Mouse (Mus musculus): Measurements from ENCODE around the gene D17H6S53E. TPM values are rescaled to one million over a fixed set of nuclear protein-coding genes. Genes with fewer than 3 reads are reported as not detected.

The D17H6S53E gene
- polyA plus RNA-seq, 1 experiment from 2014 or later: 14.4 TPM

DNA sequence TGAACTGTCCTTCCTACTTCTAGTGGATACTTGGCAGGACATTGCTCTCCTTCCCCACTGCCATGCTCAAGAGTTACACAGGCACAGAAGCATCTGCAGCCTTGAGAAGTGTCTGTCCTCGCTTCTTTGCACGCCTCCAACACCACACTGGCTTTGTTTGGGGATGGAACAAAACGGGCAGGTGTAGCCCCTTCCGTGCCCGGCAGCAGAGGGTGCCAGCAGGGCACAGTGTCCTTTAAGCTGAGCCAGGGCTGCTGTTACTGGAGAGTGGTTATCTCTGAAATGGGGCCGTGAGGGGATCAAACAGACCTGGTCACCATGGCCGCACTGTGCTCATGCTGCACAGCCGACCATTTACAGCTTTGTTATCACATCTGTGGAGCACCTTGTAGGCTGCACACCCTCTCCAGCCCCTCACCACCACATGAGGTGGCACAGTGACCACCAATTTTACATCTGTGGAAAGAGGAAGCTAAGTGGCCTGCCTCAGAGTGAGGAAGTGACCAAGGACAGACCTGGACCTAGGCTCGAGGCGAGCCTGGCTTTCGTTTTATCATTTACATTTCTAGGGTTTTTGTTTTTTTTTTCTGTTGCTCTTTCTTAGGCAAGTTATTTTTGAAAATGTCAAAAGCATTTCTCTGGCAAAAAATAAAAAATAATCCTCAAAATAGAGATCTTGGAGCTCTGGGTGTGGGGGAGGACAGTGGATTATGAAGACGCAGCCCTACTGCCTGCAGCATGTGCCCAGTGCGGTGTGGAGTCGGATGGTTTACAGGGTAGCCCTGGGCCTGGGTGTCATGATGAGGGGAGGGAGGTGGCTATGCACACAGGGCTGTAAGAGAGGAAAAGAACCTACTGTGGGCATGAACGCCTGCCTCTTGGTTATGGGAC, 31.5 kb upstream of the D17H6S53E start:
- H3K4me1 ChIP-seq (replicated peaks; ENCODE audit: control insufficient read depth, insufficient read depth): peaks cover 3% of the 10 kb centered on the region; the same call in 1 of the 2 replicates
- no peak overlapping the region for H3K4me2 ChIP-seq (replicated peaks; ENCODE audit: low read depth)
- no peak overlapping the region for H3K9ac ChIP-seq (ENCODE audit: low read length)
- H3K36me3 ChIP-seq (ENCODE audit: control insufficient read depth, insufficient read depth, low read length): peaks cover 20% of the 10 kb centered on the region
- TF ChIP-seq EP300 (optimal IDR thresholded peaks at IDR 0.05) (no peak), CTCF (IDR thresholded peaks at IDR 0.05; ENCODE audit: low read depth) (no peak)
- no peak overlapping the region for H3K27ac ChIP-seq (replicated peaks)
- no peaks in the 10 kb centered on the region for H3K27me3 ChIP-seq (ENCODE audit: control insufficient read depth, insufficient read depth, low read length)
- ATAC-seq (ENCODE audit: low FRiP score, low TSS enrichment): no peak
- no peaks in the 10 kb centered on the region for H3K9me3 ChIP-seq (ENCODE audit: control insufficient read depth, low read length)
- DNase-seq (ENCODE audit: low spot score): no peak
- no peak overlapping the region for H3K4me3 ChIP-seq (ENCODE audit: low read depth, low read length)
- WGBS: 89% methylated on average over 15 of the region's 15 CpGs

DNA sequence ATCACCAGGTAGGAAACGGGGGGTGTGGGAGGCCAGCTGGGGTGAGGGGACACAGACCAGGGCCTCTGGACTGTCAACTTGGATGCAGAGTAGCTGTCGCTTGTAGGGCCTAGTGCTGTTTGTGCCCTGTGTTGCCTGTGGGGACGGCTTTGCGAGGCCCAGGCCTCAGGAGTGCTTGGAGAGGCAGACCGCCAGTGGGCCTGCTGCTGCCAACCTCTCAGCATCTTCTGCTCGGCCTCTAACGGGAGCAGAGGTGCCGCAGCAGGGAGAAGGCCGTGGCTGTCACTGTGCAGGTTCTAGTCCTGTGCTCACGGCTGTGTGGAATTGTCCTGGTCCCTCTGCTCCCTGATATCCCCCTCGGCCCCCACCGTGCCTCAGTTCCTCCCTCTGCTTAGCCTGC, 29.6 kb upstream of the D17H6S53E start:
- no peak overlapping the region for H3K9ac ChIP-seq (ENCODE audit: low read length)
- H3K4me1 ChIP-seq (replicated peaks; ENCODE audit: control insufficient read depth, insufficient read depth): no peaks in the 10 kb centered on the region
- DNase-seq (ENCODE audit: low spot score): no peak
- WGBS: 89% methylated on average over 12 of the region's 12 CpGs
- H3K27me3 ChIP-seq (ENCODE audit: control insufficient read depth, insufficient read depth, low read length): no peaks in the 10 kb centered on the region
- no peaks in the 10 kb centered on the region for H3K9me3 ChIP-seq (ENCODE audit: control insufficient read depth, low read length)
- H3K4me3 ChIP-seq (ENCODE audit: low read depth, low read length): no peak overlapping the region
- no peak overlapping the region for H3K27ac ChIP-seq (replicated peaks)
- H3K4me2 ChIP-seq (replicated peaks; ENCODE audit: low read depth): no peak overlapping the region
- H3K36me3 ChIP-seq (ENCODE audit: control insufficient read depth, insufficient read depth, low read length): peaks cover 31% of the 10 kb centered on the region
- TF ChIP-seq EP300 (optimal IDR thresholded peaks at IDR 0.05): no peak
- TF ChIP-seq CTCF (IDR thresholded peaks at IDR 0.05; ENCODE audit: low read depth): no peak
- ATAC-seq (ENCODE audit: low FRiP score, low TSS enrichment): no peak

DNA sequence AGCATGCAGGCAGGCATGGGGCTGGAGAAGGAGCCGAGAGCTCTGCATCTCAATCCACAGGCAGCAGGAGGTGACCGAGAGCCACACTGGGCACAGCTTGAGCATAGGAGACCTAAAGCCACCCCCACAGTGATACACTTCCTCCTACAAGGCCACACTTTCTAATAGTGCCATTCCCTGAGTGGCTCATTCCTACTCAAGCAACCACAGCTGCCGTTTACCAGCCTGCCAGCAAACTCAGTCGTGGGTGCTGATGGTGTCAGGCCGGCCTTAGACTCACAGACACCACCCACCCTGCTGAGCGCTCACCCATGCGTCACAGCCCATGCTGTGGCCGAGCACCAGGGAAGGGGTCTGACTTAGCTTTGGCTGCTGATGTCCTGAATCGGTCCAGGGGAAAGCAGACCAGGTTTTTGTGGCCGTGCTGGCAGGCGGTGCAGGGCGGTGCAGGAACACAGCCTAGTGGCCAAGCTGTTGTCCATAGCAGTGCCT, 29.0 kb upstream of the D17H6S53E start:
- no peak overlapping the region for H3K4me3 ChIP-seq (ENCODE audit: low read depth, low read length)
- ATAC-seq (ENCODE audit: low FRiP score, low TSS enrichment): no peak
- DNase-seq (ENCODE audit: low spot score): no peak
- no peaks in the 10 kb centered on the region for H3K9me3 ChIP-seq (ENCODE audit: control insufficient read depth, low read length)
- WGBS: 86% methylated on average over 12 of the region's 12 CpGs
- H3K9ac ChIP-seq (ENCODE audit: low read length): no peak overlapping the region
- no peak overlapping the region for H3K4me2 ChIP-seq (replicated peaks; ENCODE audit: low read depth)
- no peaks in the 10 kb centered on the region for H3K4me1 ChIP-seq (replicated peaks; ENCODE audit: control insufficient read depth, insufficient read depth)
- no peaks in the 10 kb centered on the region for H3K27me3 ChIP-seq (ENCODE audit: control insufficient read depth, insufficient read depth, low read length)
- H3K27ac ChIP-seq (replicated peaks): no peak overlapping the region
- TF ChIP-seq EP300 (optimal IDR thresholded peaks at IDR 0.05) (no peak), CTCF (IDR thresholded peaks at IDR 0.05; ENCODE audit: low read depth) (no peak)
- peaks cover 36% of the 10 kb centered on the region for H3K36me3 ChIP-seq (ENCODE audit: control insufficient read depth, insufficient read depth, low read length)

DNA sequence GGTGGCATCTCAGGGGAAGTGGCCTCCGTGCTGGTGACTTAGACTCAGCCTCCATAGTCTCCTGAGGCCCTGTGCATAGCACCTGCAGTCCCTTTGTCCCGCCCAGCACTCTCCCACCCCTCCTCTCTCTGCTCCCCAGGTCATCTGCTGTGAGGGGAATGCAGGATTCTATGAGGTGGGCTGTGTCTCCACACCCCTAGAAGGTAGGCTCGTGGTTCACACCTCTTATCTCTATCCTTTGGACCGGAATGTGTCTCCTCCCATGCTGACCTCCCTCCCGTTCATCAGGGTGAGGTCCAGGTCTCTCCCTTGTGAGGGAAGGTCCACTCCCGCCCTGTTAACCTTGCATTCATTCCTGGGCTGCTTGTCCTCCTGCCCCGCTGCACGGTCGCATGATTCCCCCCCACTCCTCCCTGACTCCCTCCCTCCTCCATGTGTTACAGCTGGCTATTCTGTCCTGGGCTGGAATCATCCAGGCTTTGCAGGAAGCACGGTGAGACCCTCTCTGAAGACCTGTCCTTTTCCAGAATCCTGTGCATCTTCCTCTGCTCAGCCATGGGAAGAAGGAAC, 25.9 kb upstream of the D17H6S53E start:
- no peak overlapping the region for H3K9ac ChIP-seq (ENCODE audit: low read length)
- DNase-seq (ENCODE audit: low spot score) (no peak), ATAC-seq (ENCODE audit: low FRiP score, low TSS enrichment) (no peak)
- H3K27me3 ChIP-seq (ENCODE audit: control insufficient read depth, insufficient read depth, low read length): no peaks in the 10 kb centered on the region
- TF ChIP-seq EP300 (optimal IDR thresholded peaks at IDR 0.05): no peak
- no peak overlapping the region for H3K4me2 ChIP-seq (replicated peaks; ENCODE audit: low read depth)
- WGBS: 51% methylated on average over 10 of the region's 10 CpGs
- H3K4me3 ChIP-seq (ENCODE audit: low read depth, low read length): no peak overlapping the region
- H3K36me3 ChIP-seq (ENCODE audit: control insufficient read depth, insufficient read depth, low read length): peaks cover 29% of the 10 kb centered on the region
- H3K4me1 ChIP-seq (replicated peaks; ENCODE audit: control insufficient read depth, insufficient read depth): no peaks in the 10 kb centered on the region
- no peaks in the 10 kb centered on the region for H3K9me3 ChIP-seq (ENCODE audit: control insufficient read depth, low read length)
- H3K27ac ChIP-seq (replicated peaks): no peak overlapping the region

DNA sequence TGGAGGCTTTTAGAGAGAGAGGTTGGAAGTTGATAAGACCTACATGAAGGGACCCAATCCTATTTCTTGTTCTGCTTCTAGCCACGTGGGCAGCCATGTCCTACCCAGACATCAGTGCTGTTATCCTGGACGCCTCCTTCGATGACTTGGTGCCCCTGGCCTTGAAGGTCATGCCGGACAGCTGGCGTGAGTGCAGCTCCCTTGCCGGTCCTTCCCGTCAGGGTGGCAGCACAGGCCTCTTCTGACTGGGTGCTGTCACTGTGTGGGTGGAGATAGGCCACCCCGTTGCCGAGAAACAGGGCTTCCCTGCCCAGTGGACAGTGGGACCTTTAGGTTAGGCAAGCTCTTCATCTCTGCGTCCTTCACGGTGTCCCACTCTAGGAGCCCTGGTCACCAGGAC, 25.0 kb upstream of the D17H6S53E start:
- ATAC-seq (ENCODE audit: low FRiP score, low TSS enrichment) (no peak), DNase-seq (ENCODE audit: low spot score) (no peak)
- Histone ChIP-seq H3K4me2 (replicated peaks; ENCODE audit: low read depth) (no peak overlapping the region), H3K36me3 (ENCODE audit: control insufficient read depth, insufficient read depth, low read length) (peaks cover 28% of the 10 kb centered on the region), H3K4me3 (ENCODE audit: low read depth, low read length) (no peak overlapping the region), H3K4me1 (replicated peaks; ENCODE audit: control insufficient read depth, insufficient read depth) (no peaks in the 10 kb centered on the region), H3K27ac (replicated peaks) (no peak overlapping the region), H3K9ac (ENCODE audit: low read length) (no peak overlapping the region), H3K27me3 (ENCODE audit: control insufficient read depth, insufficient read depth, low read length) (no peaks in the 10 kb centered on the region), H3K9me3 (ENCODE audit: control insufficient read depth, low read length) (no peaks in the 10 kb centered on the region)
- no peak for TF ChIP-seq CTCF (IDR thresholded peaks at IDR 0.05; ENCODE audit: low read depth)
- TF ChIP-seq EP300 (optimal IDR thresholded peaks at IDR 0.05): no peak
- 89% methylated on average over 11 of the region's 11 CpGs for WGBS

DNA sequence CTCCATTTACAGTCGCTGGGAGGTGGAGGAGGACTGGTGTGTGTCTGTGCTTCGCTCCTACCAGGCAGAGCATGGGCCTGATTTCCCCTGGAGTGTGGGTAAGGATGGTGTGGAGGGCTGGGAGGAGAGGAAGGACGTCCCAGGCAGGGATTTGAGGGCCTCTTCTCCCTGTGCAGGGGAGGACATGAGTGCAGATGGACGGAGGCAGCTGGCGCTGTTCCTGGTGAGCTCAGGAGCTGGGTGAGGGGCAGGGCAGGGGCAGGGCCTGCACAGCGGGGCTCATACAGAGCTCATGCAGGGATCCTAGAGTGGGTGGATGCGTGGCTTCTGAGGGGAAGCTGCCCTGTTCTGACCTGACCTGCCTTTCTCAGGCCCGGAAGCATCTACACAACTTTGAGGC, 23.9 kb upstream of the D17H6S53E start:
- no peak for TF ChIP-seq EP300 (optimal IDR thresholded peaks at IDR 0.05)
- no peak for TF ChIP-seq CTCF (IDR thresholded peaks at IDR 0.05; ENCODE audit: low read depth)
- DNase-seq (ENCODE audit: low spot score): no peak
- WGBS: 76% methylated on average over 8 of the region's 8 CpGs
- Histone ChIP-seq H3K4me2 (replicated peaks; ENCODE audit: low read depth) (no peak overlapping the region), H3K27ac (replicated peaks) (no peak overlapping the region), H3K36me3 (ENCODE audit: control insufficient read depth, insufficient read depth, low read length) (peaks cover 24% of the 10 kb centered on the region), H3K27me3 (ENCODE audit: control insufficient read depth, insufficient read depth, low read length) (no peaks in the 10 kb centered on the region), H3K9me3 (ENCODE audit: control insufficient read depth, low read length) (no peaks in the 10 kb centered on the region), H3K9ac (ENCODE audit: low read length) (no peak overlapping the region), H3K4me1 (replicated peaks; ENCODE audit: control insufficient read depth, insufficient read depth) (no peaks in the 10 kb centered on the region), H3K4me3 (ENCODE audit: low read depth, low read length) (no peak overlapping the region)
- ATAC-seq (ENCODE audit: low FRiP score, low TSS enrichment): no peak

Data from stomach, postnatal 0 days (tissue).